Mouse (Mus musculus) heart, embryonic 12.5 days (tissue): ENCODE measurements at regions not wholly inside any gene's neighbourhood (a gene's known extent, or its start where the extent isn't known, plus 50 kb on each side); places are given as distances from the start of the nearest gene placed in this dataset.

Source experiments
- ATAC-seq: fragments of 200-750 bp; cut with Nextera tagmentation; 2 replicates; pipeline ENCODE4 v1.8.0; 2017; ENCODE audit warnings: moderate TSS enrichment, moderate library complexity; ENCODE audit not compliant: insufficient number of reproducible peaks, low FRiP score
- H3K27ac ChIP-seq: fragments of 300-500 bp; sonication (generic); 2 replicates; pipeline ENCODE4 v1.5.1; 2016; ENCODE audit warnings: mild to moderate bottlenecking, moderate library complexity; ENCODE audit not compliant: poor library complexity, severe bottlenecking
- H3K27me3 ChIP-seq: fragments of 300-500 bp; sonication (generic); replicated peaks from 2 replicates; pipeline ENCODE4 v1.6.1; 2016; ENCODE audit warnings: mild to moderate bottlenecking, moderate library complexity
- H3K36me3 ChIP-seq: fragments of 300-500 bp; sonication (generic); 2 replicates; pipeline ENCODE4 v1.6.1; 2016; ENCODE audit warnings: mild to moderate bottlenecking, moderate library complexity
- H3K4me1 ChIP-seq: fragments of 300-500 bp; sonication (generic); replicated peaks from 2 replicates; pipeline ENCODE4 v1.6.1; 2016; ENCODE audit warnings: mild to moderate bottlenecking
- H3K4me2 ChIP-seq: fragments of 300-500 bp; sonication (generic); 2 replicates; pipeline ENCODE4 v1.6.1; 2016; ENCODE audit warnings: mild to moderate bottlenecking, moderate library complexity
- H3K4me3 ChIP-seq: fragments of 300-500 bp; sonication (generic); 2 replicates; pipeline ENCODE4 v1.5.1; 2016; ENCODE audit warnings: mild to moderate bottlenecking
- H3K9ac ChIP-seq: fragments of 300-500 bp; sonication (generic); 2 replicates; pipeline ENCODE4 v1.6.1; 2016; ENCODE audit warnings: mild to moderate bottlenecking, moderate library complexity
- H3K9me3 ChIP-seq: fragments of 300-500 bp; sonication (generic); replicated peaks from 2 replicates; pipeline ENCODE4 v1.6.1; 2016; ENCODE audit warnings: mild to moderate bottlenecking, moderate library complexity
- WGBS: fragments of 180-500 bp; shearing (Covaris S2); methylation state at CpG from one replicate; pipeline ENCODE4 v1.1.7; 2016; 5-methylcytosine and 5-hydroxymethylcytosine counted together

- H3K4me1 ChIP-seq: no peaks in the 10 kb centered on the region
- H3K27ac ChIP-seq: no peak overlapping the region
- H3K36me3 ChIP-seq: no peaks in the 10 kb centered on the region
- H3K27me3 ChIP-seq: no peaks in the 10 kb centered on the region
- 73% methylated on average over 2 of the region's 2 CpGs for WGBS
- H3K4me2 ChIP-seq: no peak overlapping the region
- ATAC-seq: no peak
- H3K4me3 ChIP-seq: no peak overlapping the region
- H3K9ac ChIP-seq: no peak overlapping the region
- no peaks in the 10 kb centered on the region for H3K9me3 ChIP-seq
These were observed 87.6 kb downstream of the Serpinb8 start for GRCm38 (mm10) chr1:107677404-107677803.

- no peaks in the 10 kb centered on the region for H3K9me3 ChIP-seq
- 39% methylated on average over 2 of the region's 2 CpGs for WGBS
- H3K4me2 ChIP-seq: no peak overlapping the region
- no peaks in the 10 kb centered on the region for H3K36me3 ChIP-seq
- no peaks in the 10 kb centered on the region for H3K4me1 ChIP-seq
- ATAC-seq: no peak
- H3K9ac ChIP-seq: no peak overlapping the region
- no peak overlapping the region for H3K4me3 ChIP-seq
- no peak overlapping the region for H3K27ac ChIP-seq
- no peaks in the 10 kb centered on the region for H3K27me3 ChIP-seq
These were observed 107.1 kb downstream of the Serpinb8 start for GRCm38 (mm10) chr1:107696858-107697257.

GRCm38 (mm10) chr1:107706108-107706548 is 116.3 kb downstream of the Serpinb8 start:
- no peak overlapping the region for H3K27ac ChIP-seq
- no peak overlapping the region for H3K4me2 ChIP-seq
- H3K4me3 ChIP-seq: no peak overlapping the region
- H3K36me3 ChIP-seq: no peaks in the 10 kb centered on the region
- H3K9me3 ChIP-seq: no peaks in the 10 kb centered on the region
- no peak overlapping the region for H3K9ac ChIP-seq
- no peak for ATAC-seq
- 0 out of 2 replicates have a peak, but pooled peaks cover 4% of the 10 kb centered on the region for H3K4me1 ChIP-seq
- no peaks in the 10 kb centered on the region for H3K27me3 ChIP-seq

- Histone ChIP-seq H3K36me3 (no peaks in the 10 kb centered on the region), H3K4me3 (no peak overlapping the region), H3K9me3 (no peaks in the 10 kb centered on the region), H3K27ac (no peak overlapping the region), H3K9ac (no peak overlapping the region), H3K27me3 (no peaks in the 10 kb centered on the region), H3K4me2 (no peak overlapping the region), H3K4me1 (0 out of 2 replicates have a peak, but pooled peaks cover 4% of the 10 kb centered on the region)
- no peak for ATAC-seq
- WGBS: 79% methylated on average over 5 of the region's 5 CpGs
These were observed 118.8 kb downstream of the Serpinb8 start for GRCm38 (mm10) chr1:107708601-107709000.

- no peaks in the 10 kb centered on the region for H3K4me1 ChIP-seq
- H3K4me3 ChIP-seq: no peak overlapping the region
- no peak overlapping the region for H3K4me2 ChIP-seq
- no peaks in the 10 kb centered on the region for H3K36me3 ChIP-seq
- WGBS: 82% methylated on average over 1 of the region's 1 CpGs
- no peaks in the 10 kb centered on the region for H3K27me3 ChIP-seq
- ATAC-seq: no peak
- no peaks in the 10 kb centered on the region for H3K9me3 ChIP-seq
- no peak overlapping the region for H3K9ac ChIP-seq
- no peak overlapping the region for H3K27ac ChIP-seq
These were observed 125.1 kb downstream of the Serpinb8 start for GRCm38 (mm10) chr1:107714869-107715268.

- Histone ChIP-seq H3K9ac (no peak overlapping the region), H3K4me2 (no peak overlapping the region), H3K4me1 (no peaks in the 10 kb centered on the region), H3K4me3 (no peak overlapping the region), H3K27ac (no peak overlapping the region), H3K27me3 (no peaks in the 10 kb centered on the region), H3K9me3 (no peaks in the 10 kb centered on the region), H3K36me3 (no peaks in the 10 kb centered on the region)
- ATAC-seq: no peak
- WGBS: 68% methylated on average over 5 of the region's 5 CpGs
These were observed 129.5 kb downstream of the Serpinb8 start for GRCm38 (mm10) chr1:107719304-107719703.

GRCm38 (mm10) chr1:107728113-107728839 is 138.5 kb downstream of the Serpinb8 start:
- no peaks in the 10 kb centered on the region for H3K9me3 ChIP-seq
- no peak overlapping the region for H3K4me3 ChIP-seq
- no peak for ATAC-seq
- no peak overlapping the region for H3K27ac ChIP-seq
- no peaks in the 10 kb centered on the region for H3K27me3 ChIP-seq
- H3K4me2 ChIP-seq: no peak overlapping the region
- no peaks in the 10 kb centered on the region for H3K36me3 ChIP-seq
- H3K9ac ChIP-seq: no peak overlapping the region
- WGBS: 55% methylated on average over 11 of the region's 11 CpGs
- no peaks in the 10 kb centered on the region for H3K4me1 ChIP-seq

- Histone ChIP-seq H3K4me2 (no peak overlapping the region), H3K4me3 (no peak overlapping the region), H3K36me3 (no peaks in the 10 kb centered on the region), H3K27me3 (no peaks in the 10 kb centered on the region), H3K9ac (no peak overlapping the region), H3K4me1 (peaks cover 7% of the 10 kb centered on the region; the same call in 1 of the 2 replicates), H3K9me3 (no peaks in the 10 kb centered on the region), H3K27ac (no peak overlapping the region)
- WGBS: 52% methylated on average over 1 of the region's 1 CpGs
- ATAC-seq: no peak
These were observed 175.5 kb downstream of the Serpinb8 start for GRCm38 (mm10) chr1:107765307-107765706.

- no peak overlapping the region for H3K9ac ChIP-seq
- no peak overlapping the region for H3K4me3 ChIP-seq
- H3K4me2 ChIP-seq: no peak overlapping the region
- no peaks in the 10 kb centered on the region for H3K27me3 ChIP-seq
- peaks cover 7% of the 10 kb centered on the region; the same call in 1 of the 2 replicates for H3K4me1 ChIP-seq
- ATAC-seq: no peak
- H3K36me3 ChIP-seq: no peaks in the 10 kb centered on the region
- 45% methylated on average over 4 of the region's 4 CpGs for WGBS
- H3K9me3 ChIP-seq: no peaks in the 10 kb centered on the region
- no peak overlapping the region for H3K27ac ChIP-seq
These were observed 177.6 kb downstream of the Serpinb8 start for GRCm38 (mm10) chr1:107767198-107767947.

GRCm38 (mm10) chr1:107772967-107773366 is 183.2 kb downstream of the Serpinb8 start:
- H3K9me3 ChIP-seq: no peaks in the 10 kb centered on the region
- H3K4me1 ChIP-seq: no peaks in the 10 kb centered on the region
- ATAC-seq: no peak
- no peak overlapping the region for H3K9ac ChIP-seq
- H3K4me3 ChIP-seq: no peak overlapping the region
- no peak overlapping the region for H3K27ac ChIP-seq
- no peaks in the 10 kb centered on the region for H3K27me3 ChIP-seq
- no peak overlapping the region for H3K4me2 ChIP-seq
- WGBS: 77% methylated on average over 2 of the region's 2 CpGs
- no peaks in the 10 kb centered on the region for H3K36me3 ChIP-seq

GRCm38 (mm10) chr1:107783079-107783478 is 193.3 kb downstream of the Serpinb8 start:
- Histone ChIP-seq H3K4me2 (no peak overlapping the region), H3K27me3 (no peaks in the 10 kb centered on the region), H3K9me3 (no peaks in the 10 kb centered on the region), H3K4me1 (no peaks in the 10 kb centered on the region), H3K4me3 (no peak overlapping the region), H3K27ac (no peak overlapping the region), H3K36me3 (no peaks in the 10 kb centered on the region), H3K9ac (no peak overlapping the region)
- 79% methylated on average over 5 of the region's 5 CpGs for WGBS
- no peak for ATAC-seq
